Mouse (Mus musculus): ENCODE measurements around the gene Sesn3.

GRCm38 (mm10) chr9:14376149-14376548 is 101.3 kb downstream of the Sesn3 start:
- no peak for TF ChIP-seq EP300 (optimal IDR thresholded peaks at IDR 0.05)
- no peak for TF ChIP-seq CTCF (IDR thresholded peaks at IDR 0.05; ENCODE audit: low read depth)
